Mouse (Mus musculus) spleen, adult 2 months (tissue): ENCODE results near the gene Rimbp3.

Source experiments
- CTCF ChIP-seq: fragments of 200-500 bp; IDR thresholded peaks from 2 replicates; pipeline ENCODE4 v1.5.1; 2011; ENCODE audit warnings: mild to moderate bottlenecking, inconsistent platforms; ENCODE audit not compliant: insufficient read depth, insufficient read length, insufficient replicate concordance; ENCODE audit errors: extremely low read depth
- POLR2A ChIP-seq: fragments of 200-500 bp; IDR thresholded peaks from 2 replicates; pipeline ENCODE4 v1.6.1; 2011; ENCODE audit warnings: low read depth, low read length, inconsistent platforms

DNA sequence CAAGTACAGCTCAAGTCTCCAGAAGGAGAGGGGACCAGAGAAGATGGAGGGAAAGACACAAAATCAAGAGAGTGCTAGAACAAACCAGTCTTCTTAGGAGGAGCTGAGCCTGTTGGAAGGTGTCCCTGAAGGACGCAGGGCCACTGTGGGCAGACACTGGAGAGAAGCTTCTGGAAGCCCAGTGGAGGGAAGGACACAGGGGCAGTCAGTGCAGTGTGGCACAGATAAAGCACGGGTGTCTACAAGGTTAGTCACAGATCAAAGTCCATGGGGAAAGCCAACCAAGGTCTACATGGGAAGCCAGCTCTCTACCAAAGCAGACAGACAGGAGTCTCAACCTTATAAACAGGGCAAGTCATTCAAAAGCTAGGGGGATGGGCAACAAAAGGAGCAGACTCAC, 32.6 kb upstream of the Rimbp3 start:
- no peak for TF ChIP-seq CTCF
- TF ChIP-seq POLR2A, result no peak
